Mouse (Mus musculus) lung, postnatal 36 days (tissue): ENCODE results near the gene Sec14l4.
"Not testable (repeated sequence)": the region's sequence is repeated elsewhere in the genome, so short reads cannot be mapped to it uniquely, and the experiment has no call there.

Source experiments
- DNase-seq: peaks from one replicate; pipeline ENCODE4 v3.0.0; 2022; ENCODE audit warnings: mixed read lengths

Gene Sec14l4

DNA sequence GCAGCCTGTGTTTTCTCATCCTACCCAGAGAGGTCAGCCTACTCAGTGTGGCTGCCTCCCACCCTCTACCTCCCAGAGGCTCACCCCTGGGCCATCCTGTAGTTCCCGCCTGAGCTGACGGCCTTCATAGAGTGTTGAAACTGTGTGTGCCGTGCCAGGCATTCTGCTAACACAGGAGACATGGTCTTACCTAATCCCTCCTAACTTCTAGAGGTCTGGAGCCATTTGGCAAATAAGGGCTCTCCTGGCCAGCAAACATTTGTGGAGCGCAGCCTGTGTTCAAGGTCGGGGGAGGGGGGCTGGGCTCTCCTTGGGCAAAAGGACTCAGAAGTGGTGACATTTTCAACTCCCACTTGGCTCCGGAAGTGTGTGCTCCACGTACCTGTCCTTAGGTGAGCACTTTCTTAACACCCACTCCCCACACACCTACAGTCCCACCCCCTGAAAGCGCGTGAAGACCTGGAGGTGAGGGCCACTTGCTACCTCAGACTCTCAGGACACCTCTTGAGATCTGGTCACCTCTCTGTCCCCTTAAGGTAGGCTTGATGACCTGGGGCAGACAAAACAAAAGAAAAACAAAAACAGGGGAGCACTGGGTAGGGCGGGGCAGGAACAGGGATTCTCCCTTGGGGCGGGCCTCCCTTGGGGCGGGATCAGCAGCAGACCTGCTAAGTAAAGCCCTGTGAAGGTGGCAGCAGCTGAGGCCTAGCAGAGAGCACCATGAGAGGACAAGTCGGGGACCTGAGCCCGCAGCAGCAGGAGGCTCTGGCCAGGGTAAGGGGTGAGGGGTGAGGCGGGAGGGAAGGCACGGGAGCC, at the start of gene Sec14l4:
Gene Sec14l4 (plus strand): TSS at position 337 of the 816 bp plus-strand sequence.
- DNase-seq: peak; percentile 85

GRCm38 (mm10) chr11:3981536-3981935, 49.7 kb upstream of the Sec14l4 start:
- DNase-seq: no peak

- DNase-seq: no peak
Observed at GRCm38 (mm10) chr11:3982275-3983209, 48.7 kb upstream of the Sec14l4 start.

DNA sequence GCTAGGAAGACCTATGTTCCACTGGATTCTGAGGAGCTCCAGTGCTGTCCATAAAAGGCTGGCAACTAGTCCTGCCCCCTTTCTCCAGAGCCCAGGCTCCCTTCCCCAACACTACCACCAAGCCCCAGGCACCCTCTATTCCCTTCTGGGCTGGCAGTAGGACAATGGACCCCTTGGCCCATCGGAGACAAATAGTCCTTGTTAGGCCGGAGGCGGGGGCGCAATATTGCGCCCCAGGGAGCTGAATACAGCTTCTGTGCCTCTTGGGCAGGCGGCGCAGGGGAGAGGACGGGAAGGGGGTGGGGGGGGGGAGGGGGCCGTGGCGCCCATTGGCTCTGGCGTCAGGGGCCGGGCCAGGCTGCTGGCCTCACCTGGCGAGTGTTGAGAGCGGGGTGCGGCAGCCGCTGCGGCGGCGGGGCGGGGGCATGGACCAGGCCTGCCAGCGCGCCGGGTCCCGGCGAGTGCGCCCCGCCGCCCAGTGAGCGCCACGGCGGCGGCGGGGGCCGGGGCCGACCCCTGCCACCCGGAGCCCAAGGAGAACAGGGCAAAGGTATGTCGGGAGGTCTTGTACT, 47.9 kb upstream of the Sec14l4 start, which contains the start of gene Gal3st1:
Gene Gal3st1 (plus strand): TSS at position 346 of the 572 bp plus-strand sequence.
- peak; percentile 49 for DNase-seq

DNA sequence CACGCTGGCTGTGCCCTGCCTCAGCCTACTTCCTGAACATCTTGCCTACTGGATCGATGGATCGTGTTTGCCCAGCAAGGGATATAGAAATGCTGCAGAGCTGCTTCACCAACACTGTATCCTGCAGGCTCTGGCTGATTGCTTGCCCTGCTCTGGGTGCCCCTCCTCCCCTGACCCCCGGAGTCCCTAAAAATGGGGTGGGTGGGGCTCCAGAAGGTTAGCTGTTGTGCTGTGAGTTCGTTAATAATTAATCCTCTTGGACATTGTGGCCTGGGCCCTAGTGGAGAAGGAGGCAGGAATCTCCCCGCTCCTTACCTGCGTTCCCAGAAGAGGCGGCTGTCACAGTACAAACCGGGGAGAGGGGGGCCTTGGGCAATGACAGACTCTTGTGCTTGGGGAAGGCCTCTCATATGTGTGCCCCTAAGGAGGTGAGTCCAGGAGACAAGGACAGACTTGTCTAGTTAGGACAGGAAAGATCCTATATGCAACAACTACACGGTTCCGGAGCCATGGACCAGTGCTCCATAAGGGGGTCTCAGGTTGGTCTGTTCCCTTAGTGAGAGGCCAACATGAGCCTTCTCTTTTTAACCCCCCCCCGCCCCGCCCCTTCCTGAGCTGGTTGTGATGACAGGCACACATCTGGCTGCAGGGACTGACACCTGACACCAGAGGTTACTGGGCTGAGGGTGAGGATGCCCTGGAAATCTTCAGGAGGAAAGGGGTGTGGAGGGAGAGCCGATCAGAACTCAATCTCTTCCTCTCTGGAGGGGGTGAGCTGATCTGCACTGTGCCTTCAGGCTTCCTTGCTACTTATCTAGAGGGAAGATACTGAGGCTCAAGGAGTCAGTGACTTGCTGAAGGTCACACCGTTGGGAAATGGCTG, 47.2 kb upstream of the Sec14l4 start:
- peak; percentile 65 for DNase-seq

- DNase-seq: no peak
Observed at GRCm38 (mm10) chr11:3989748-3990147, 41.5 kb upstream of the Sec14l4 start.

DNA sequence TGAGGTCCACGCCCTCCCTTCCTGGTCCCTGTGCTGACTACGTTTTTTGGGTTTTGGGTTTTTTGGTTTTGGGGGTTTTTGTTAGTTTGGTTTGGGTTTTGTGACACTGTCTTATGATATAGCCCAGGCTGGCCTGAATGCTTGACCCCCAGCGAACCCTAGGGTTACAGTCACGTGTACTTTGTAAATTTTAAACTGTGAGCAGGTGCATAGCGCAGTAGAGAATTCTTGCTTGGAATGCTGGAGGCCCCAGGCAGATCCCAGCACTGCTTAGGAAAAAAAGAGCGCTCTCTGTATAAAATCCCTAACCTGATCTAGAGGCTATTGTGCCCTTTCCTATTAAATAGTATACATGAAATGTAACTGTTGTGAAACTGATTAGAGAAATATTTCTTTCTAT, 38.1 kb upstream of the Sec14l4 start:
- DNase-seq: no peak

- no peak for DNase-seq
Observed at GRCm38 (mm10) chr11:3993914-3994313, 37.3 kb upstream of the Sec14l4 start.

GRCm38 (mm10) chr11:3995511-3995910, 35.8 kb upstream of the Sec14l4 start:
- no peak for DNase-seq

GRCm38 (mm10) chr11:3996840-3997239, 34.4 kb upstream of the Sec14l4 start:
- no peak for DNase-seq

- DNase-seq: no peak
Observed at GRCm38 (mm10) chr11:3997978-3998720, 33.1 kb upstream of the Sec14l4 start.

DNA sequence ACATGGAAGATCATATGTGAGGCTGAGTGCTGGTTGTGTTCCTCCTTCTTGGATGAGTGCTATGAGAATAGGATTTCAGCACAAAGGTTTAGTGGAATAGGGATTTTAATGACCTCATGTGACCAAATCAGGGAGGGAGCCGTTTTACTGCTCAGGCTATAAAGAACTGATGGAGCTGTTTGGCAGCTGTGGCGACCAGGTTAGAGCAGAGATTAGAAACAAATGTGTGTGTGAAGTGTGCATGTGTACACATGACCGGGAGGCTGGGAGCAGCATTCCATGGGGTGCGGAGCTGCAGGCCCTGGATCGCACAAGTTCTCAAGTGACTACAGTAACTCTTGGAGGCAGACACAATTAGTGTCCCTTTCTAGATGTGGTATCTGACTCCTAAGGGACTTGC, 31.7 kb upstream of the Sec14l4 start:
- no peak for DNase-seq

GRCm38 (mm10) chr11:4001603-4002002, 29.7 kb upstream of the Sec14l4 start:
- peak; percentile 76 for DNase-seq

GRCm38 (mm10) chr11:4005220-4005805, 25.9 kb upstream of the Sec14l4 start:
- DNase-seq: no peak

DNA sequence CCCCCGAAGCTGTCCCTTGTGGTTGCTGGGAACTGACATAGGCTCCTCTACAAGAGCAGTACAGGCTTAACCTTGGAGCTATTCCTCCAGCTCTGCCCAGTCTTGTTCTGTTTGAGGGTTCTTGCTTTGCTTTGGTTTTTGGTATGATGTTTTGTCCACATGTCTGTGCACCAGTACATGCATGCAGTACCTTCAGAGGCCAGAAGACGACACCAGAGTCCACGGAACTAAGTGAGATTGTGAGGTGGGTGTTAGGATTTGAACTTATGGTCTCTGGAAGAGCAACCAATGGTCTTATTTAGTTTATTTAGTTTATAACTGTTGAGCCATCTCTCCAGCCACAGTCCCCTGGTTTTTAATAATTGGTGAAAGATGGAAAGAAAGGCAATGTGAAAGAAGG, 24.8 kb upstream of the Sec14l4 start:
- DNase-seq: no peak

- DNase-seq: no peak
Observed at GRCm38 (mm10) chr11:4012616-4013015, 18.6 kb upstream of the Sec14l4 start.

- DNase-seq: not testable (repeated sequence)
Observed at GRCm38 (mm10) chr11:4015796-4016195, 15.5 kb upstream of the Sec14l4 start.

DNA sequence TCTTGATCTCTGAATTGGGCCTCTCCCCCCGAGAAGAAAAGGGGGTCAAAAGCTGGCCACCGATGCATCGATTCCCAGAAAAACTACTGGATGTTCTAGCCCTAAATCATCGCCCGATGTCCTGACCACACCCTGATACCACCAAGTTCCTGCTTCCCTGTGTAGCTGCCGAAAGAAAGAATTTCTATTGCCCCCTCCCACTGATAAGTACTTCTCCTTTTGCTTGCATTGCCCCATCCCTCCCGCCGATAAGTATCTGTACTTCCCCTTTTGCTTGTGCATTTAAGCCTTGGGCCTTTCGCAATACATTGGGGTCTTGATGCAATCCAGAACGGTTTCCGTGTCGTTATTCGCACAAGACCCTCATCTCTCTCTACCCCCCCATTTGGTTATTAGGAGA, 9.2 kb upstream of the Sec14l4 start:
- not testable (repeated sequence) for DNase-seq

- no peak for DNase-seq
Observed at GRCm38 (mm10) chr11:4023321-4023720, 7.9 kb upstream of the Sec14l4 start.

GRCm38 (mm10) chr11:4027066-4027465, 4.2 kb upstream of the Sec14l4 start:
- DNase-seq: no peak
